Mouse (Mus musculus): ENCODE measurements around the gene Tmem222.

- TF ChIP-seq EP300 (IDR thresholded peaks at IDR 0.05; ENCODE audit: low read depth in 1 of 2, low read length in 2 of 2) (no peak), ETS1 (IDR thresholded peaks at IDR 0.05; ENCODE audit: low read depth, low read length) (no peak)
Measured at GRCm38 (mm10) chr4:133253412-133253811, 24.2 kb downstream of the Tmem222 start.
